Mouse (Mus musculus) cerebellum, adult 8-10 months (tissue): ENCODE measurements around the gene AI661453.
A peak's percentile ranks its signal among the peaks of the same experiment; 100 is the strongest.

Source experiments
- DNase-seq: peaks from one replicate; pipeline ENCODE4 v3.0.0; 2022

AI661453 gene

DNA sequence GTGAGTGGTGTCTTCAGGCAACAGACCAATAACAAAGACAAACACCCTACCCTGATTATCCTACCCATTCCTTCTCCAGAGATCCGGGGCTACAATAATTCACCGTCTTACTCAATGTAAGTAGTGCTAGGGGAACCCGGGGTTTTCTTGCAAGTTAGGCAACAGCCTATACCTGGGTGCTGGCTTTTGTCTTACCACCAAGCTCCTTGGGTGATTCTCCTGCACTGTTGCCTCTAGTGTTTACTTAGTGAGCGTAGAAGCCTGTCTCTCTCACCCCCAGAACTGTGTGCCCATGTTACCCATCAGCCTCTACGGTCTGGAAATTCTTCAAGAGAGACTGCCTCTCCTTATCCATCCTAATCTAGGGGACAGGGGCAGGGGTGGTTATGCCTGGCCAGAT lies 67.8 kb downstream of the AI661453 start:
- DNase-seq = no peak

DNA sequence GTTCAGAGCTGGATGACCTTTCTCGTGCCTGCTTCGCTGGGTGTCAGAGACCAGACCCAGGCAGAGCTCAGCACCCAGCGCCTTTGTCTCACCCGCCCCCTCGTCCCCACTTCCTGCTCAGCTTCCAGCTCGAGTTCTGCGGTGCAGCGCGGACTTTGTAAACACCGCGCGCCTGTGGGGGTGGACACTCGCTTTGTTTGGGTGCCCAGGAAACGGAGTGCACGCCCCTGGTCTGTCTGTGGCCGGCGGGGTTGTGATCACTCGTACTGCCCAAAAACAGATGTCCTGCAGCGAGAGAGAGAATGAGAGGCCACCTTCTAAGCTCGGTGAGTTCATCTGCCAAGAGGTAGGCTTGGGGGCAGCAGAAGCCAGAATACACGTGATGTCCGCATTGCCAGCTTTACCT lies 68.5 kb downstream of the AI661453 start, which contains the start of gene Ccnd3:
Gene Ccnd3, plus strand, starts transcription at position 111 of the 406 bp plus-strand sequence.
- DNase-seq = no peak

DNA sequence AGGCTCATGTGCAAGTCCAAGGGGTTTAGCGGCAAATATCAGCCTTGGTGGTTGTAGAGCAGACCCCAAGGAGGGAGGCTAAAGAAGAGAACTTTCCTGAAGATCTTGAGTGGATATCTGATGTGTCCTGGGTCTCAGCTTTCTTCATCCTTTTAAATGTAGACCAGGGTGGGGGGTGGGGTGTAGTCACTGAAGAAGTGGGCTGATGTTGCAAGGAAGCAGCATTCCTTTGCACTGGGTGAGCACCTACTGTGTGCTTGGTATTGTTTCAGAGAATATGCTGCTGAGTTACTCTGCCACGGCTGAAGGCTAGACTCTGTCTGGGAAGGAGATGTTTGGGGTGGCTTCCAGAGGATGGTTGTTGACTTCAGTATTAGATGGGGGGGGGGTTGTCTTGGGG lies 69.2 kb downstream of the AI661453 start:
- DNase-seq = no peak

DNA sequence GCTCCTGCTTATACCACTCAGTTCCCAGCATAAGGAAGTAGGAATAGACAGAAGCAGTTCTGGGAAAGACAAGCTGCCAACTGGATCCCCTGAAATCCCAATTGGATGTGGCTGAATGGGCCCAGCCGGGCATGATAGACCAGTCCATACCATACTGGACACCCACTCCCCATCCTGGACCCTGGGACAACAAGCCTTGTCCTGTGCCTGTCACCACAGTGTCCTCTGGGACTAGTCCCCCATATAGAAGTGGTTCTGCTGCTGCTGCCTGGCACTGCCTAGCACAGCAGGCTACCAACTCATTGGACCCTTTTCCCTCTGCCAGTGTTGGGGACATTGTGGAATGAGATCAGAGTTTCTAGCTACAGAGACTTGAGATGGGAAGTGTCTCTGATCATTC lies 69.6 kb downstream of the AI661453 start:
- no peak for DNase-seq

- no peak for DNase-seq
Observed at GRCm38 (mm10) chr17:47506697-47507096, 70.3 kb downstream of the AI661453 start.

DNA sequence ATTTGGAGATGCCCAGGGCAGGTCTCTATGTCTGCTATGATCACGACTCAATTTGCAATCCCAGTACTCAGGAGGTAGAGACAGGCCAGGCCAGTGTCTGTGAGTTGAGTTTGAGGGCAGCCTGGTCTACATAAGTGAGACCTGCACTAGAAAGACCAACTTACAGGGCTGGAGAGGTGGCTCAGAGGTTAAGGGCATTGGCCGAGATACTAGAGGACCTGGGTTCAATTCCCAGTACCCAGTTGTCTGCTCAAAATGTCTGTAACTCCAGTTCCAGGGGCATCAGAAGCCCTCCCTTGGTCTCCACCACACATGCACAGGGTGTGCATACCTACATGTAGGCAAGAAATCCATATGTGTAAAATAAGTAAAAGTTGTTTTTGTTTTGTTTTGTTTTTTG lies 71.1 kb downstream of the AI661453 start:
- DNase-seq = no peak

GRCm38 (mm10) chr17:47508012-47508608 lies 71.7 kb downstream of the AI661453 start:
- DNase-seq = no peak

DNA sequence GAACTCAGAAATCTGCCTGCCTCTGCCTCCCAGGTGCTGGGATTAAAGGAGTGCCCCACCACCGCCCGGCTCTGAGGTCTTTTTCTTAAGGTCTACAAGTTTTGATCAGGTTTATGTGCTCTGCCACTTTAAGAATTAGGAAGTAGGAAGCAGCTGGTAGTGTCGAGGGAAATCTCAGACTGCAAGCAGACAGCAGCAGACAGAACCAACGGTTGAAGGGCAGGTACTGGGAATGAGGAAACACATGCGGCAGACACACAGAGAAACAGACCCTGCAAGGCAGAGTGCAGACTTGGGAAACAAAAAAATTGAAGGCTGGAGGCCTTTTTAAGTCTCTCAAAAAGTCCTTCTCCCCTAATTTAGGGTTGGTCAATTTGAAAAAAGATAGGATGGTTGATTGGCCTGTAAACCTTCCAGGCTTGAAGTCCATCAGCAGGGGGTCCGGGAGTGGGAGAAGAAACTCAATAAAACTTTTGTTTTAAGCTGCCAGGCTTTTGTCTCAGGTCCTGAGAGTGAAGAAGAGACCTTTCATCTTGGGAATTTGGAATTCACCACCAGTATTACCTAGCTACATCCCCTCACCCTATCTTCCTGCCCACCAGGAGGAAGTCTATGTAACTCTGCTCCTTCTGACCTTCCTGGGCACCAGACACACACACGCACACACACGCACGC lies 72.8 kb downstream of the AI661453 start:
- DNase-seq = no peak

DNA sequence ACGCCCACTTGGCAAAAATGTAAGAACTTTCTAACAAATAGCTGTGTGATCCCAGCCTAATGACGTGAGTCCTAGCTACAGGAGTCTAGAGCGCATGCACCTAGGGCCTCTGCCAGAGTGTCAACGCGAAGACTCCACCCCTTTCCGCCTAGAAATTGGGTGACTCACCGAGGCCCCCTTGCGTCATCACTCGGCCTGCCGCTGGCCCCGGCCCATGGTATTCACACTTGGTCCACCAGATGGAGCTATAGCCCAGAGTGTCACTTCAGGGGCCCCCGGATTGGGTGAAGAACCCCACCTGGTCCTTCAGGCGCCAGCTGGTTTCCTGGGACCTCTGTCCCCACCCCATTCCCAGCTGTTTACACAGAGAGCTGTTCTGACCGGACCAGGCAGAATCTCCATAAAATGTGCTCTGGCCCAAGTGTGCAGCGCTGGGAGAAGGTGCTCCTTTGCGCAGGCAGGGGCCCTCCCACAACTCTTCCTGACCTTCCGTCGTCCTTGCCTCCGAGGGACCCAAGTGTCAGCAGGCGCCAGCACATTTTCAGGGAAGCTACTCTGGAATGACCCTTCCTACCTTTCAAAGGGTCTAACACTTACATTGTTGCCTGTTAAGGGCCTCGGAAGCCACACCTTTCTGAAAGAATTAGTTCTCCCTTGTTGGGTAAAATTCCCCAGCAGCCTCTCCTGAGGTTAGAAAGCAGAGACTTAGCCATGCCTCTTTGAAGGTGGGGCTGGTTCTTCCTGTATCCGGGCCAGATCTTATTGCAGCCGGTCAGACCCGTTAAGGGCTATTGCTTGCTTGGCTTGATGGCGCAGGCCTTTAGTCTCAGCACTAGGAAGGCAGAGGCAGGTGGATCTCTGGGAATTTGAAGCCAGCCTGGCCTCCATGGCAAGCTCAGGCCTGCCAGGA lies 75.0 kb downstream of the AI661453 start:
- DNase-seq = peak; percentile 80

GRCm38 (mm10) chr17:47512956-47513775 lies 76.8 kb downstream of the AI661453 start:
- DNase-seq = no peak

GRCm38 (mm10) chr17:47515180-47515844 lies 78.9 kb downstream of the AI661453 start:
- no peak for DNase-seq

DNA sequence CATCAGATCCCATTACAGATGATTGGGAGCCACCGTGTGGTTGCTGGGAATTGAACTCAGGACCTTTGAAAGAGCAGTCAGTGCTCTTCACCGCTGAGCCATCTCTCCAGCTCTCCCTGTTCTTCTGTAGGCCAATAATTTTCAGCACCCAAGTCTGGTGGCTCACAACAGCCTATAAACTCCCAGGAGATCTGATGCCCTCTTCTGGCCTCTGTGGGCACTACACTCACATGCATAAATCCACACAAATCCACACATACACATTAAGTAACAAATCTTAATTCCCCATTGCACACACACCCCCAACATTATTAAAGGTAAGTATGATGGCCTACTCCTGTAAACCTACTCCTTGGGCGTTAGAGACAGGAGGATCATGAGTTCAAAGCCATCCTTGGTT lies 79.8 kb downstream of the AI661453 start:
- DNase-seq = no peak

DNA sequence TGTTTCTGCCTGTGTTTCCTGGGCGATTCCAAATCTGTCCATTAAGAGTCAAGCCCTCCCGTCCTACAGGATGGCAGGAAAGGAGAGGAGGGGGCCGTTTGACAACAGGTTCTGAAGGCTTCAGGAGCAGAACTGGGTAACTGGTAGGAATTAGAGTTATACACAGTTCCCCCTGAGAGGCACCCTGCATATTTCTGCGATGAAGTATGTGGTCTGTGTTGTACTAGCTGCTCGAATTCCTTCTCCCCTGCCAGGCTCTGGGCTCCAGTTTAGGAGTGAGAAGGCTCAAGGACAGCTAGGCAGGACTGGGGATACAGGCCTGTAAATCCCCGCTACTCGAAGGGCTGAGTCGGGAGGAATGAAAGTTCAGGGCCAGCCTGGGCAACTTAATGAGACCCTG lies 81.8 kb downstream of the AI661453 start:
- no peak for DNase-seq
